Mouse (Mus musculus): ENCODE results near the gene Slc35a3. TPM values are rescaled to one million over a fixed set of nuclear protein-coding genes. Genes with fewer than 3 reads are reported as not detected.

The Slc35a3 gene
- total and polyA plus RNA-seq, 3 experiments: 16.3 to 45.7 (median 24.6) TPM

DNA sequence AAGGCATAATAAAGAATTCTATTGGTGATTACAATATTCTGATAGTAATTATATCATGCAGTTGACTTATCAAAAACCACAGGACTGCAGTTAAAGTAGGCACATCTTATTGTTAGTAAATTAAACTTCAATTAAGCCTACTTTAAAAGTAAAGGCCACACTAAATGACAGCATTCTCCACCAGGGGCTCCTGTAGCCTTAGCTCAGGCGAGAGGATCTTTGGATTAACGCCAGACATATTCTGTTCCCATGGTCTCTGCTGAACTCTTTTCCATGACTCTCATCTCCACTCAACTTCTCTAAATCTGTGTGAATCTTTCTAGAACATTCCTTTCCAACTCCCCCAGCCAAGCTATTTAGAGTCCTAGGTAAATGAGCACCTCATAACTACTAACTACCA lies 13.8 kb downstream of the Slc35a3 start:
- H3K9ac ChIP-seq (ENCODE audit: insufficient read depth, low read depth): no peak overlapping the region
- in situ Hi-C loops (cut with MboI; ENCODE audit: low pct_ligation_motif_present, low pct_unique_long_range_greater_than_20kb, low sequenced_read_pairs): no loop called here
- peaks cover 2 to 20% of the 10 kb centered on the region in 2 experiments for H3K36me3 ChIP-seq (replicated peaks in 1 of 2; ENCODE audit: control insufficient read depth in 1 of 2, insufficient read depth in 1 of 2, low read length in 1 of 2)
- no peaks in the 10 kb centered on the region for H3K9me3 ChIP-seq (replicated peaks; ENCODE audit: low read length)
- dilution Hi-C loops (cut with MboI; ENCODE audit: extremely low pct_ligation_motif_present, extremely low pct_unique_long_range_greater_than_20kb, low sequenced_read_pairs): no loop called here
- no peak overlapping the region for H3K27ac ChIP-seq (ENCODE audit: insufficient read depth, low read depth)
- no peak for DNase-seq (ENCODE audit: extremely low read depth)
- no peak for TF ChIP-seq KAT2A (IDR thresholded peaks at IDR 0.05; ENCODE audit: insufficient replicate concordance, low read length)
- no peak for TF ChIP-seq NELFE (IDR thresholded peaks at IDR 0.05; ENCODE audit: low read depth, low read length)
- TF ChIP-seq ETS1 (conservative IDR thresholded peaks at IDR 0.05; ENCODE audit: low read depth, low read length): no peak
- no peak for TF ChIP-seq SIN3A (IDR thresholded peaks at IDR 0.05; ENCODE audit: low read length)
- no peak for TF ChIP-seq USF1 (IDR thresholded peaks at IDR 0.05; ENCODE audit: low read depth, low read length)
- TF ChIP-seq ELF1 (IDR thresholded peaks at IDR 0.05; ENCODE audit: low read depth, low read length): no peak
- no peaks in the 10 kb centered on the region for H3K4me1 ChIP-seq (ENCODE audit: control insufficient read depth in 1 of 2, insufficient read depth in 2 of 2)
- H3K79me2 ChIP-seq (replicated peaks; ENCODE audit: control insufficient read depth, extremely low read depth, insufficient read depth, poor library complexity, severe bottlenecking): 0 out of 2 replicates have a peak, but pooled peaks cover 2% of the 10 kb centered on the region
- no peak overlapping the region for H3K4me3 ChIP-seq (replicated peaks in 1 of 3; ENCODE audit: low read depth in 2 of 3, low read length in 2 of 3, poor library complexity in 1 of 3)
- no peaks in the 10 kb centered on the region for H3K27me3 ChIP-seq (replicated peaks)
- H3K4me2 ChIP-seq (ENCODE audit: insufficient read depth, low read depth, poor library complexity, severe bottlenecking): no peak overlapping the region

DNA sequence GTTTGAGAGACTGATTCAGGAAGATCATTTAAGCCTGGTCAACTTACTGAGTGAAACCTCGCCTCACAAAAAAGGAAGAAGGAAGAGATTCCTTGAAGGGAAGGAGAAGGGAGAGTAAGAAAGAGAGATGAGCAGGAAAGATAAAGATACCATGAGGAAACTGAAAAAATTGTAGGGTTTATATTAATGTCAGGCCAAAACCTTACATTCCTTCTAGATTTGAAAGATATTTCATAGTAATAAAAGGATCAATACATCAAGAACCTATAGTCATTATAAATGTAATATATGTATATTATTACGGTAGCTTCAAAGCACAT lies 17.0 kb downstream of the Slc35a3 start:
- H3K9ac ChIP-seq (ENCODE audit: insufficient read depth, low read depth): no peak overlapping the region
- no peaks in the 10 kb centered on the region for H3K79me2 ChIP-seq (replicated peaks; ENCODE audit: control insufficient read depth, extremely low read depth, insufficient read depth, poor library complexity, severe bottlenecking)
- H3K27ac ChIP-seq (ENCODE audit: insufficient read depth, low read depth): no peak overlapping the region
- no peak overlapping the region for H3K4me3 ChIP-seq (replicated peaks in 1 of 3; ENCODE audit: low read depth in 2 of 3, low read length in 2 of 3, poor library complexity in 1 of 3)
- in situ Hi-C loops (cut with MboI; ENCODE audit: low pct_ligation_motif_present, low pct_unique_long_range_greater_than_20kb, low sequenced_read_pairs) (no loop called here), dilution Hi-C loops (cut with MboI; ENCODE audit: extremely low pct_ligation_motif_present, extremely low pct_unique_long_range_greater_than_20kb, low sequenced_read_pairs) (no loop called here)
- no peaks in the 10 kb centered on the region for H3K27me3 ChIP-seq (replicated peaks)
- H3K36me3 ChIP-seq (replicated peaks in 1 of 2; ENCODE audit: control insufficient read depth in 1 of 2, insufficient read depth in 1 of 2, low read length in 1 of 2): peaks cover 9 to 31% of the 10 kb centered on the region in 2 experiments
- DNase-seq (ENCODE audit: extremely low read depth): no peak
- no peaks in the 10 kb centered on the region for H3K9me3 ChIP-seq (replicated peaks; ENCODE audit: low read length)
- H3K4me2 ChIP-seq (ENCODE audit: insufficient read depth, low read depth, poor library complexity, severe bottlenecking): no peak overlapping the region
- no peaks in the 10 kb centered on the region for H3K4me1 ChIP-seq (ENCODE audit: control insufficient read depth in 1 of 2, insufficient read depth in 2 of 2)
- no peak for TF ChIP-seq MYC (IDR thresholded peaks at IDR 0.05; ENCODE audit: low read depth, low read length)
- TF ChIP-seq MAX (IDR thresholded peaks at IDR 0.05; ENCODE audit: low read length): no peak
- no peak for TF ChIP-seq JUN (IDR thresholded peaks at IDR 0.05; ENCODE audit: insufficient read depth, low read depth, low read length)
- TF ChIP-seq CHD1 (IDR thresholded peaks at IDR 0.05; ENCODE audit: low read depth, low read length): no peak
- TF ChIP-seq HCFC1 (IDR thresholded peaks at IDR 0.05; ENCODE audit: low read depth, low read length): no peak
- no peak for TF ChIP-seq E2F4 (IDR thresholded peaks at IDR 0.05; ENCODE audit: insufficient replicate concordance, low read depth, low read length)
- TF ChIP-seq IRF4 (IDR thresholded peaks at IDR 0.05; ENCODE audit: low read depth, low read length): no peak
- TF ChIP-seq USF2 (conservative IDR thresholded peaks at IDR 0.05; ENCODE audit: low read depth, low read length): no peak
- no peak for TF ChIP-seq MAFK (IDR thresholded peaks at IDR 0.05; ENCODE audit: insufficient replicate concordance, low read length)
